Mouse (Mus musculus): ENCODE measurements around the gene Cdk2ap2. TPM values are rescaled to one million over a fixed set of nuclear protein-coding genes. Genes with fewer than 3 reads are reported as not detected.

The Cdk2ap2 gene
- polyA plus RNA-seq, 1 experiment from 2014 or later = 86.0 TPM

Other genes with a start within 250 kb of the Cdk2ap2 start
- 29.8 and 40.3 TPM in 2 replicates for gene Chka, start 245.4 kb upstream of the Cdk2ap2 start, polyA plus RNA-seq (2016; fragmentation: Nextera tagmentation; extraction: Ambion mirVana)
- gene Tcirg1, start 190.0 kb upstream of the Cdk2ap2 start, polyA plus RNA-seq (2016; fragmentation: Nextera tagmentation; extraction: Ambion mirVana) = 22.5 and 32.2 TPM in 2 replicates
- gene Ndufs8, start 184.4 kb upstream of the Cdk2ap2 start, polyA plus RNA-seq (2016; fragmentation: Nextera tagmentation; extraction: Ambion mirVana) = 323 and 356 TPM in 2 replicates
- gene Aldh3b1, start 167.4 kb upstream of the Cdk2ap2 start, polyA plus RNA-seq (2016; fragmentation: Nextera tagmentation; extraction: Ambion mirVana) = 2.1 and 3.0 TPM in 2 replicates
- gene Unc93b1, start 162.0 kb upstream of the Cdk2ap2 start, polyA plus RNA-seq (2016; fragmentation: Nextera tagmentation; extraction: Ambion mirVana) = 4.4 and 5.0 TPM in 2 replicates
- not detected in 2 replicates for gene Aldh3b3, start 138.5 kb upstream of the Cdk2ap2 start, polyA plus RNA-seq (2016; fragmentation: Nextera tagmentation; extraction: Ambion mirVana)
- 0.51 and 1.8 TPM in 2 replicates for gene Aldh3b2, start 124.9 kb upstream of the Cdk2ap2 start, polyA plus RNA-seq (2016; fragmentation: Nextera tagmentation; extraction: Ambion mirVana)
- gene Acy3, start 110.6 kb upstream of the Cdk2ap2 start, polyA plus RNA-seq (2016; fragmentation: Nextera tagmentation; extraction: Ambion mirVana) = 9.5 and 10.3 TPM in 2 replicates
- gene Tbx10, start 104.4 kb upstream of the Cdk2ap2 start, polyA plus RNA-seq (2016; fragmentation: Nextera tagmentation; extraction: Ambion mirVana) = 0.45 TPM in 1 of 2 replicates, not detected in the other
- 40.2 and 52.4 TPM in 2 replicates for gene Nudt8, start 96.6 kb upstream of the Cdk2ap2 start, polyA plus RNA-seq (2016; fragmentation: Nextera tagmentation; extraction: Ambion mirVana)
- 4.1 and 5.2 TPM in 2 replicates for gene Gm49405, start 96.6 kb upstream of the Cdk2ap2 start, polyA plus RNA-seq (2016; fragmentation: Nextera tagmentation; extraction: Ambion mirVana)
- 32.4 and 75.0 TPM in 2 replicates for gene Doc2g, start 93.9 kb upstream of the Cdk2ap2 start, polyA plus RNA-seq (2016; fragmentation: Nextera tagmentation; extraction: Ambion mirVana)
- gene Ndufv1, start 84.4 kb upstream of the Cdk2ap2 start, polyA plus RNA-seq (2016; fragmentation: Nextera tagmentation; extraction: Ambion mirVana) = 298 and 420 TPM in 2 replicates
- 402 and 470 TPM in 2 replicates for gene Gstp1, start 59.2 kb upstream of the Cdk2ap2 start, polyA plus RNA-seq (2016; fragmentation: Nextera tagmentation; extraction: Ambion mirVana)
- 2.9 TPM in 2 replicates for gene Gstp2, start 51.2 kb upstream of the Cdk2ap2 start, polyA plus RNA-seq (2016; fragmentation: Nextera tagmentation; extraction: Ambion mirVana)
- gene Gstp3, start 37.6 kb upstream of the Cdk2ap2 start, polyA plus RNA-seq (2016; fragmentation: Nextera tagmentation; extraction: Ambion mirVana) = 0.37 TPM in 1 of 2 replicates, not detected in the other
- gene Cabp2, start 15.6 kb upstream of the Cdk2ap2 start, polyA plus RNA-seq (2016; fragmentation: Nextera tagmentation; extraction: Ambion mirVana) = not detected in 2 replicates
- gene Pitpnm1, start 2.8 kb downstream of the Cdk2ap2 start, polyA plus RNA-seq (2016; fragmentation: Nextera tagmentation; extraction: Ambion mirVana) = 14.3 and 21.2 TPM in 2 replicates
- gene Aip, start 28.7 kb downstream of the Cdk2ap2 start, polyA plus RNA-seq (2016; fragmentation: Nextera tagmentation; extraction: Ambion mirVana) = 89.7 and 93.8 TPM in 2 replicates
- not detected in 2 replicates for gene Gpr152, start 42.6 kb downstream of the Cdk2ap2 start, polyA plus RNA-seq (2016; fragmentation: Nextera tagmentation; extraction: Ambion mirVana)
- not detected in 2 replicates for gene Cabp4, start 46.9 kb downstream of the Cdk2ap2 start, polyA plus RNA-seq (2016; fragmentation: Nextera tagmentation; extraction: Ambion mirVana)
- 135 and 146 TPM in 2 replicates for gene Coro1b, start 51.4 kb downstream of the Cdk2ap2 start, polyA plus RNA-seq (2016; fragmentation: Nextera tagmentation; extraction: Ambion mirVana)
- gene Ptprcap, start 56.4 kb downstream of the Cdk2ap2 start, polyA plus RNA-seq (2016; fragmentation: Nextera tagmentation; extraction: Ambion mirVana) = 1.8 and 4.4 TPM in 2 replicates
- gene Rps6kb2, start 66.2 kb downstream of the Cdk2ap2 start, polyA plus RNA-seq (2016; fragmentation: Nextera tagmentation; extraction: Ambion mirVana) = 53.4 and 57.0 TPM in 2 replicates
- gene Carns1, start 78.3 kb downstream of the Cdk2ap2 start, polyA plus RNA-seq (2016; fragmentation: Nextera tagmentation; extraction: Ambion mirVana) = 2.3 and 2.8 TPM in 2 replicates
- 0.94 and 1.5 TPM in 2 replicates for gene Tbc1d10c, start 94.1 kb downstream of the Cdk2ap2 start, polyA plus RNA-seq (2016; fragmentation: Nextera tagmentation; extraction: Ambion mirVana)
- gene Ppp1ca, start 94.9 kb downstream of the Cdk2ap2 start, polyA plus RNA-seq (2016; fragmentation: Nextera tagmentation; extraction: Ambion mirVana) = 876 and 946 TPM in 2 replicates
- 33.0 and 40.0 TPM in 2 replicates for gene Rad9a, start 104.5 kb downstream of the Cdk2ap2 start, polyA plus RNA-seq (2016; fragmentation: Nextera tagmentation; extraction: Ambion mirVana)
- 2.1 and 3.4 TPM in 2 replicates for gene Clcf1, start 117.1 kb downstream of the Cdk2ap2 start, polyA plus RNA-seq (2016; fragmentation: Nextera tagmentation; extraction: Ambion mirVana)
- not detected in 2 replicates for gene AC109138.7, start 117.2 kb downstream of the Cdk2ap2 start, polyA plus RNA-seq (2016; fragmentation: Nextera tagmentation; extraction: Ambion mirVana)
- gene Pold4, start 134.7 kb downstream of the Cdk2ap2 start, polyA plus RNA-seq (2016; fragmentation: Nextera tagmentation; extraction: Ambion mirVana) = 15.5 and 18.7 TPM in 2 replicates
- 2.9 and 3.5 TPM in 2 replicates for gene Ssh3, start 172.0 kb downstream of the Cdk2ap2 start, polyA plus RNA-seq (2016; fragmentation: Nextera tagmentation; extraction: Ambion mirVana)
- gene Ankrd13d, start 186.0 kb downstream of the Cdk2ap2 start, polyA plus RNA-seq (2016; fragmentation: Nextera tagmentation; extraction: Ambion mirVana) = 1.9 and 3.6 TPM in 2 replicates
- gene Grk2, start 209.0 kb downstream of the Cdk2ap2 start, polyA plus RNA-seq (2016; fragmentation: Nextera tagmentation; extraction: Ambion mirVana) = 12.0 and 16.5 TPM in 2 replicates

All from heart, embryonic 10.5 days (tissue).